Mouse (Mus musculus): ENCODE measurements at regions not wholly inside any gene's neighbourhood (a gene's known extent, or its start where the extent isn't known, plus 50 kb on each side); places are given as distances from the start of the nearest gene placed in this dataset.
A peak's percentile ranks its signal among the peaks of the same experiment; 100 is the strongest.

DNA sequence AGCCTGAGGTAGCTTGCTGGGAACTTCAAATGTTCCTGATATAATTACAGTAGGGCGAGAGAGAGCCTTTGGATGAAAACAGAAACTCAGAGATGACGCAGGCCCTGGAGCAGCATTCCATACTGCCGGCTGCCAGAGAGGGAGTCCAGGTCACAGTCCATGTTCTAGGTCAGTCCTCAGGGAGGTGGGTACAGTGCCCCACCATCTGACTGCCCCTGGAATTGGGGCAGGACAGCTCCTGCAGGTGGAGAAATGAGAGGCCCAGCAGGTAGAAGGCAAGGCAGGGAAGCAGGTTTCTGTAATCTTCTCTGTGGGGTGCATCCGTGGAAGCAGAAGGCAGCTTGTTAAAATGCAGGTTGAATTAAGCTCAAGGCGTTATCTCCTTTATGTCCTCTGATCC is 94.5 kb upstream of the 4930596D02Rik start:
- no peak for DNase-seq (ENCODE audit: low spot score in 2 of 2)

DNA sequence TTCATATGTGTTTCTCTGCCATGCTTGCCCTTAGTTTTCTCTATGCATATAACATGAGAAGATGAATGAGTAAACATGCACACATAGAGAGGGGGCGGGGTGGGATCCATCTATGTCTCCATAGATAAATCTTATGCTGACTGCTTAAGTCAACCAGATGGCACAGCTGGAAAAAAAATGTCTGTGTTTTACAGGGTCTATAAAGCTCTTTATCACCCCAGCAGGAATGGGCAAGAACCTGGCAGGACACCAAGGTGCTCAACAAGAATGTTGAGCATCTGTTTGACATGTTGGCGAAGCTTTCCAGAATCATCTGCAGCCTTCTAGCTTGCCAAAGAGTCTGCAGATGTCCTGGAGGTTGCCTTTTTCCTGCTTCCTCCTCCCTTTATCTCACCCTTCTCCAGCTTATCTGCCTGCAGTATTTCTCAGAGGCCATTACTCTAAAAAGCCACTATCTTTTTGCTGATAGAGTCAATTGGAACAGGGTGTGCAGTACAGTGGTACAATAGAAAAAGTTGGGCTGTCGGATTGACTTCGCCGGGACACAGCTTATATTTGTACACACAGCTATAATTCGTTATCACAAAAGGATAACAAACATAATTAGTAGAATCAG is 73.0 kb upstream of the 4930596D02Rik start:
- DNase-seq (ENCODE audit: low spot score in 2 of 2), result peak in 1 of 2 experiments; percentile 2

DNA sequence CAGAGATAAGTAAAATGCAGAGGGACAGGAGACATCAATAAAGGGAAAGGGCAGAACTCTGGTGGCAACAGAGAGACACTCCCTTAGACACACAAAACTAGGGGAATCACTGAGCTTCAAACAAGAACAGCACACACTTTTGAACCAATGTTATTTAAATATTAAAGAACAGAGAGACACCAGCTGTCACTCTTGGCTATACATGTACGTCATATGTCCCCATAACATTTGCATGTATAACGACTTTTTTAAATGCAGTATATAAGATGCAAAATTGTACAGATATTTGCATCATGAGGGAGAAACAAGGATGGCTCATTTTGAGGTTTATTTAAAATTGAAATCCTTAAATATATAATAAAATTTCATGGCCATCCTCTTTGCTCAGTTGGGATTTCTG is 62.5 kb upstream of the 4930596D02Rik start:
- DNase-seq (ENCODE audit: low spot score in 2 of 2), result no peak
